Mouse (Mus musculus): Measurements from ENCODE around the gene Shisa4.

DNA sequence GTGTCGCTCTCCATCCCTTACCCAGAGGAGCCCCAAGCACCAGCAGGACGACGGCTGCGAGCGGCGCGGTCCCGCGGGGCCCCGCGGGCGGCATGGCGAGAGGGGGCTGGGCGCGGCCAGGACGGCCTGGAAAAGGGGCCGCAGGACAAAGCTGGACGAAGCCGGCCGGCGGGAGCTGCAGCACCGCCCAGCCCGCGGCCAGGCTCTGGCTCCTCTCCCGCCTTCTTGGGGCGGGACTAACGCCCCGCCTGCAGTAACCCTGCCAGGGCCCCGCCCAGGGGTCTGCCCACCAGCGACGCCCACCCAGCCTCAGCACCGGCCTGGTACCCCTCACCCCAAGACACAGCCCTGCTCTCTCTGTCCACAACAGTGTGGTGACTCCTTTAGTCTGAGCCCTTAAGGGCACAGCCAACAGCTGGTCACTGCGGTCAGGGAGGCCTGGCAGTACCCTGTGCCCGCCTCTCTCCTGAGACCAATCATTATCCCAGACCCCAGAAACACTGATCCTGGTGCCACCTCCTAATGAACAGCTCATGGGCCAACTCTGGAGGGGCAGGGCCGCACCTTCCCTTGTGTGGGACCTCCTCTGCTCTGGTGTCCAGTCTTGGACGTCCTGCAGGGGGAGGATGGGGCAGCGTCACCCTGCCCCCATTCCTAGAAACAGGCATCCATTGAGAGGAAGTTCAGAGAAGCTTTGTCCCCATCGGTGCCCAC lies at the start of gene Shisa4:
- no peak for TF ChIP-seq POLR2A (IDR thresholded peaks at IDR 0.05; ENCODE audit: low read depth, low read length)
- TF ChIP-seq CTCF (conservative IDR thresholded peaks at IDR 0.05; ENCODE audit: insufficient read depth, insufficient read length, low read depth, low read length), result no peak

Measured in kidney, adult 2 months (tissue).